Mouse (Mus musculus) urinary bladder, adult 18-20 months (tissue): Measurements from ENCODE around the gene Txndc5.

Source experiments
- DNase-seq, 2 experiments: peaks; one replicate each; pipeline ENCODE4 v3.0.0; 2022; ENCODE audit warnings: low spot score in 2 of 2, mixed read lengths in 2 of 2

The Txndc5 gene

GRCm38 (mm10) chr13:38526116-38526515 lies 2.5 kb downstream of the Txndc5 start:
- no peak for DNase-seq

- no peak for DNase-seq
These were observed 3.4 kb downstream of the Txndc5 start for GRCm38 (mm10) chr13:38525261-38525660.

- DNase-seq = no peak
These were observed 5.4 kb downstream of the Txndc5 start for GRCm38 (mm10) chr13:38523231-38523630.

- no peak for DNase-seq
These were observed 6.5 kb downstream of the Txndc5 start for GRCm38 (mm10) chr13:38522056-38522654.

GRCm38 (mm10) chr13:38520299-38520698 lies 8.3 kb downstream of the Txndc5 start:
- no peak for DNase-seq

GRCm38 (mm10) chr13:38516582-38516981 lies 12.0 kb downstream of the Txndc5 start:
- no peak for DNase-seq

GRCm38 (mm10) chr13:38515845-38516244 lies 12.8 kb downstream of the Txndc5 start:
- DNase-seq = no peak

- no peak for DNase-seq
These were observed 13.2 kb downstream of the Txndc5 start for GRCm38 (mm10) chr13:38515431-38515830.

GRCm38 (mm10) chr13:38513921-38514320 lies 14.7 kb downstream of the Txndc5 start:
- DNase-seq = no peak

- DNase-seq = peak in 1 of 2 experiments; percentile 19
These were observed 16.6 kb downstream of the Txndc5 start for GRCm38 (mm10) chr13:38511979-38512378.

- DNase-seq = no peak
These were observed 18.8 kb downstream of the Txndc5 start for GRCm38 (mm10) chr13:38509681-38510341.

GRCm38 (mm10) chr13:38506936-38507335 lies 21.7 kb downstream of the Txndc5 start:
- DNase-seq = no peak

- no peak for DNase-seq
These were observed 22.3 kb downstream of the Txndc5 start for GRCm38 (mm10) chr13:38506320-38506719.

- no peak for DNase-seq
These were observed 25.3 kb downstream of the Txndc5 start for GRCm38 (mm10) chr13:38503137-38503849.

GRCm38 (mm10) chr13:38501314-38501713 lies 27.3 kb downstream of the Txndc5 start:
- no peak for DNase-seq

- no peak for DNase-seq
These were observed 31.9 kb downstream of the Txndc5 start for GRCm38 (mm10) chr13:38496715-38497114.

- no peak for DNase-seq
These were observed 41.9 kb downstream of the Txndc5 start for GRCm38 (mm10) chr13:38486767-38487166.

GRCm38 (mm10) chr13:38484701-38485100 lies 43.9 kb downstream of the Txndc5 start:
- DNase-seq = no peak

GRCm38 (mm10) chr13:38481021-38481420 lies 47.6 kb downstream of the Txndc5 start:
- DNase-seq = no peak

GRCm38 (mm10) chr13:38476936-38477335 lies 51.7 kb downstream of the Txndc5 start:
- no peak for DNase-seq

GRCm38 (mm10) chr13:38473497-38473896 lies 55.1 kb downstream of the Txndc5 start:
- DNase-seq = no peak

GRCm38 (mm10) chr13:38472636-38473035 lies 56.0 kb downstream of the Txndc5 start:
- DNase-seq = no peak

- no peak for DNase-seq
These were observed 57.7 kb downstream of the Txndc5 start for GRCm38 (mm10) chr13:38470882-38471281.
